Mouse (Mus musculus): Measurements from ENCODE around the gene Foxo6.

The Foxo6 gene

DNA sequence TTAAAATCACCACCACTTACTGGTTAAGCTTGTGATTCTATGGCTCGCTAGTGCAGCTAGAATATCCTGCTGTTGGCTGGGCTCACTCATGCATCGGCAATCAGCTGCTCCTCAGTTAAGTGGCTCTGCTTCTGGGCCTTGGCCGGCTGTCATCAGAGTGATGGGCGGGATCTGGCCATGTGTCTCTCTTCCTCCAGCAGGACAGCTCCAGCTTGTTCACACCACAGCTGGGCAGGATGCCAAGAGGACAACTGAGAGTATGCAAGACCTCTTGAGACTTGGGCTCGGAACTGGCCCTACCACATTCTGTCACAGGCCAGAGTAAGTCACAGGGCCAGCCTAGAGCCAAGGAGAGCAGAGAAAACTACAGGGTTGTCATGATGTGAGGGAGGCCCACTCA is 39.7 kb downstream of the Foxo6 start:
- no peak for DNase-seq (ENCODE audit: low read depth, low spot score)

DNA sequence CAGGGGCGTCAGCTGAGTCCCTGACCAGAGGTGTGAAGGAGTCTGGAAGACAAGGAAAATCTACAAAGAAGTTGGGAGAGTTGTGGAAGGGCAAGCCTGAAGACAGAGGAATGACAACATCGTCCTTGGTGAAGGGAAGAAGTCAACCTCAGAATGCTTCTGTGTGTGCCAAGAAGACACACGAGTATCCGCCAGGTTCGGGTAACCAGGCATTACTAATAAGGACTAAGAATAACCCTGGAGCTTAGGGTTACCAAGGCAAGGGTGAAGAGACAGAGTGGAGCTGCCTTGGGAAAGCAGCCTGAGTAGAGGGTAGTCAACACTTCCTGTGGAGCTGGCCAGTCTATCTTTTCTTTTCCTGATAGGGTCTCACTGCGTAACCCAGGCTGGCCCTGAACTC is 41.1 kb downstream of the Foxo6 start:
- no peak for DNase-seq (ENCODE audit: low read depth, low spot score)

DNA sequence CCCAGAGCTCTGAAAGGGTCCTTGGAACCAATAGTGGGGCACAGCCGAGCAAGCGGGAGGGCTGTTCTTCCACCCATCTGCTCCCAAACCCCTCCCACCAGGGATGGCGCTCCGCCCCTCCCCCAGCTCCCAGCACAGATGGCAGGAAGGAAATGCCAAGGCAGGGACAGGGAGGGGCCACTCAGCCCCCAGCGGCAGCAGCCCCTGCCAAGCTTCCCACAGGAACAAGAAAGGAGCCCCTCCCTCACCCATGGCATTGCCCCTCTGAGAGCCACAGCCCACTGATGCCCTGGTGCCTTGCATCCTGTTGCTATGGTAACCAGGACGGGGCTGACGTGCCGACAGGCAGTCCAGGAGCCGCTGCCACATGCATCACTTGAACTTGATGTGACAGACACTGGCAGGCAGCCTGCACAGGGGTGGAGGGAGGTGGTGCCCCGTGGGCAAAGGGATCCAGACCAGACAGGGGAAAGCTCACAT is 44.3 kb downstream of the Foxo6 start:
- DNase-seq (ENCODE audit: low read depth, low spot score) = peak; percentile 48

DNA sequence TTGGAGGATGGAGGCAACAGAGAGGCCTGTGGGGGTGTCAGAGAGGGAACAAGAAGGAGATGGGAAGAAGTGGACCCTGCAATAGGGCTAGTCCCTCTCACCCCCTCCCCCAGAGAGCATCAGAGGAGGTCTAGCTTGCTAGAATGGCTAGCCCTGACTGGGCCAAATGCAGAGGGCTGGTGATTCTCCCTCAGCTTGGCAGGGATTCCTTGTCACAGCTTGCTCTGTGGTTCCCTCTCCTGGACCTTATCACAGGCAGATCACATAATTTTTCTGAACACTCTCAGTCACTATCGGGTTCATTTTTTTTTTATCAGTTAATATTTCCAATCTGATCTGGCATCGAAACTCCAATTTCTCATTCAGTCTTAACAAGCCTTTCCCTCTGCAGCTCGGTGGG is 46.0 kb downstream of the Foxo6 start:
- DNase-seq (ENCODE audit: low read depth, low spot score) = no peak

DNA sequence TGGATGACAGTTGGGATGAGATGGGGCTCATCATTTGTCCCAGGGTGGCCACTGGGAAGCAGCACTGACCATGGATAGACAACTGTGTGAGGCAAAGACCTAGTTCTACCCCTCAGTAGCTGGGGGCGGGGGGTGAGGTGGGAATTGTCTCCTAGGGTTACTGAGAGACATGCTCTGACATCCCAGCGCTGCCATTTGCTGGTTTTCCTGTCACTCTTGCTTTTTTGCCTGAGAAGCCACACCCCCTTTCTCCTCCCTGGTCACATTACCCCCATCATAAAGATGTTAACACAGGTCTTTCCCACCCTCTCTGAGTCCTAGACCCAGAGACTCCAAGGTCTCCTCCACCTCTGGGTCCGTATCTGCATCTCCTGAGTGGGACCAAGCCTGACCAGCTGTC is 47.7 kb downstream of the Foxo6 start:
- peak; percentile 44 for DNase-seq (ENCODE audit: low read depth, low spot score)

DNA sequence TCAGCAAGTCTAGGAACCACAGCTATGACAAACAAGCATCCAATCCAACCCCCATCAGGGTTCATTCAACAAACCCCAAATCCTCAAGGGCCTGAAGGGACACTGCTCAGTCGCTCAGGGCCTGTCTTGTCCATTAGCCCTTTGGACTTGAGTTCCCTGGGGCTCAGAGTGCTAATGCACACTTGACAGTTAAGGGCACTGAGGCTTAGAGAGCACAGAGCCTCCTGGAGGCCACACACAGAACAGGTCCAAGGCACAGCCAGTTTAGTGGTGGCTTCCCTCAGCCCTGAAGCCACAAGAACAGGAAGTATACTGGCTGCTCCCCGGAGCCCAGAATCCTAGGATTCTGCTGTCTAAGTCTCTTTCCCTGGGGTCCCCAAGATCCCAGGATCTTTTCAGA is 53.9 kb downstream of the Foxo6 start:
- no peak for DNase-seq (ENCODE audit: low read depth, low spot score)

DNA sequence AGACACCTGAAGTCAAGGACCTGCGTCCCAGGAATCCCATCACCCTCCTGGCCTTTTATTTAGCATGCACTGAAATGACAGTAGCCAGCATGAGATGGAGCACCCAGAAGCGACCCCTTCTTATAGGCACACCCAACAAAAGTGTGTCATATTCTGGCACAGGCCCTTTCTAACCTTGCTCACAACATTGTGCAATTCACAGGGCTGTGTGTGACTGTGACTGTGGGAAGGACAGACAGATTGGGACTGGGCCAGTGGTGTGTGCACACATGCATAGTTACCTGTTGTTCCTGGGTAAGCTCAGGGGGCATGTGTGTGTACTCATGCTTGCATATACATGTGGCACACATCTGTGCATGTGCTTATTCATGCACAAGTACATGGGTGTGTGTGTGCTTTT is 54.6 kb downstream of the Foxo6 start:
- no peak for DNase-seq (ENCODE audit: low read depth, low spot score)

DNA sequence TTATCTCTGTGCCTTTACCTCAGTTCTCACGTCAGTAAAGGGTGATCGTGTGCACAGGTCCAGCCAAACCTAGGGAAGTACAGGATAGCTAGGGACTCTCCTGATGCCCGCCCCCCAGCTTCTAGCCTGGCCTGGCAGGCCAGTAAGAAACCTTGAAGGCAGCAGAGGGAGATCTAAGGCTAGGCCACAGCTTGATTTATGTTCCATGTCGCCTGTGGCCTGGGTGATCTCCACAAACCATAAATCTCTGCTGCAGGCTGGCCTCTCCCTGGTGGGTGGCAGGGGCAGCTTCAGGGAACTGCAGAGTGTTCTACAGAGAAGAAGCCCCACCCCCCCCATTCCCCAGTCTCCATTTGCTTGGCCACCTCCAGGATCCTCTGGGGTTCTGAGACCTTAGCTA is 55.2 kb downstream of the Foxo6 start:
- DNase-seq (ENCODE audit: low read depth, low spot score) = no peak

DNA sequence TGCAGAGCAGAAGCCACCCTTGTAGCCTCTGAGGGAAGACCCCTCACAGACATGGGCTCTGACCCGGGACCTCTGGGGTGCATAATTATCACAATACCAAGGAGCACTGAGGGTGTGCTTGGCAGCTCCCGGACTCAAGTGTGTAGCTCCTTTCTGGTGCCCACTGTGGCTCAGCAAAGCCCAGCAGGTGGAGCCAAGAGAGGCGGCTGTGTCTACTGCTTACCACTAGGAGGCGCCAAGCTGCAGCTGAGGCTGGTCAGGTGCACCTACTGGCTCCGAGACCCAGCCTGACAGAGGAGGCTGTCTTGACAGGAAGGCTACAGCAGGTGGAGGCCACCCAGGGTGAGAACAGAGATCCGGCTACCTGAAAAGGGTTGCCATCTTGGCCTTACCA is 56.9 kb downstream of the Foxo6 start:
- peak; percentile 82 for DNase-seq (ENCODE audit: low read depth, low spot score)

DNA sequence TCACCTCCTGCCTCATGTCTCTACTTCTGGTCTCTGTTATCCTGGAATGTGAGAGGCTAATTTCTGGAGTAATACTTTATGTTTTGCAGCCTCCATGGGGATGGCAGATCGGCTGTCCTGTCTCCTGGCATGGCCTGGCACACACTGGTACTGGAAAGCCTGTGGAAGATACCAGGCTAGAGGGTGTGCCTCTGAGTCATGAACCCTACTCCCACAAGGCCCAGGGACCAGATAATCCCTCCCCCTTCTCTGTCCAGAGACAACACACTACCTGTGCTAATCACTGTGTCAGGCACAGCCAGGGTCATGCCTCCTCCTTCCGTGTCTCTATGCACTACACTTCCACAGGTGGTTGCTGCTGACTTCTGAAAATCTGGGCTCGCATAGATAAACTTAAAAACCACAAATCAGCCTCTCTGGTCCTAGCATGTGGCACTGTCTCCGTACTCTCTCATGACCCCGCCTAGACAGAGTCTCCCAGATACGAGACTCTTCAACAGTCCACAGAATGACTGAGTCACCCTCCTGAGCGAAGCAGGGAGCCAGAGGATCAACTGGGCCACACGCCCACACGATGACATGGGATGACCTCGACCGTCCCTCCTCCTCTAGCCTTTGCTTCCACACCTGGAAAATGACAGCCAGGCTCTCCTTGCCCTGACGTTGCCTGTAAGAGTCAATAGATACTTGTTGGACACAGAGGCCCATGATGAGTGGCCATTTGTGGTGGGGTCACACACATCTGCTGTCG is 57.5 kb downstream of the Foxo6 start:
- DNase-seq (ENCODE audit: low read depth, low spot score) = no peak

DNA sequence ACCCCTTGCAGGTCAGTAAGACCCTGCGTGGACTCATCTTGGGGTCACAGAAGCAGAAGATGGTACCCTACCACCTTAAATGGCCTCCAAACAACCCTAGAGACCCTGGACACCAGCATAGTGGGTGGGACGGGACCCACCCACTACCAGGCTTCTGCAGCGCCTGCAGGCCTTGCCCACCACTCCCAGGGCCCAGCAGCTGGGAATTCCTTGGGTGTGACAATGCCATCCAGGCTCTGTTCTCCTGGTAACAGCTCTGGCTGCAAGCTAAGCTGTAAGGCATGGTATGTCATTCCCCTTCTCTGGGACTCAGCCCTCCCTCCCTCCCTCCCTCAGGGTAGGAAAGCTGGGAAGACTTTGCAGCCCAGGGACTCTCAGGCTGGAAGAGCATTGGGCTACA is 58.5 kb downstream of the Foxo6 start:
- no peak for DNase-seq (ENCODE audit: low read depth, low spot score)

DNA sequence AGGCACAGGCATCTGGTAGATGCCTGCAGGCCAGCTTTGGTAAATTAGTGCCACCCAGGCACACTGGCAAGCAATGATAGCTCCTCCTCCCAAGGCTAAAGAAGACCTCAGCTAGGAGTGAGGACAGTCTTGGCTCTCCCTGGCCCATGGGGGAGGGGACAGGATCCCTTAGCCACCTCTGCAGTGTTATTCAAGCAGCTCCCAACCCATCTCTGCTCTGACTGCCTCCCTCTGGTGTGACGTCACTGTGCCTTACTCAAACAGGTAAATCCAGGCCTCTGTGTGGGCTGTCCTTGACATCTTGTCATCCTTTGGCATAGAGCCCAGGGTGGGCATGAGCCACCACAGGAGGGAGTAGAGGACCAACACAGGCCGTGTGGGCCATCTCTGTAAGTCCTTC is 59.9 kb downstream of the Foxo6 start:
- no peak for DNase-seq (ENCODE audit: low read depth, low spot score)

DNA sequence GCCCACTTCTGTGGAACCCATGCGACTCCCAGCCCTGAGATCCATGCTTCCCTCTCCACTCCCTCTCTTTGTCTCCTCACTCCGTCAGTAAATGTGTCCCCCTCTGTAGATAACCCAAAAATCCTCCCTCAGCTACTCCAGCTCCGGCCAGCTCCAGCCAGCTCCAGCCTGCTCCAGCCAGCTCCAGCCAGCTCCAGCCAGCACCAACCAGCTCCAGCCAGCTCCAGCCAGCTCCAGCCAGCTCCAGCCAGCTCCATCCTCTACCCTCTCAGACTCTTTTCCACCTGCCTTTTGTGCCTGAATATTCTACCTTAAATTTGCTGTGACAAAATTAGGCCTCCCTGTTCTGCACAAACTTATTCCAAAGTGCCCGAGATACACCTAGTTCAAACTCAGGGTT is 60.5 kb downstream of the Foxo6 start:
- no peak for DNase-seq (ENCODE audit: low read depth, low spot score)

DNA sequence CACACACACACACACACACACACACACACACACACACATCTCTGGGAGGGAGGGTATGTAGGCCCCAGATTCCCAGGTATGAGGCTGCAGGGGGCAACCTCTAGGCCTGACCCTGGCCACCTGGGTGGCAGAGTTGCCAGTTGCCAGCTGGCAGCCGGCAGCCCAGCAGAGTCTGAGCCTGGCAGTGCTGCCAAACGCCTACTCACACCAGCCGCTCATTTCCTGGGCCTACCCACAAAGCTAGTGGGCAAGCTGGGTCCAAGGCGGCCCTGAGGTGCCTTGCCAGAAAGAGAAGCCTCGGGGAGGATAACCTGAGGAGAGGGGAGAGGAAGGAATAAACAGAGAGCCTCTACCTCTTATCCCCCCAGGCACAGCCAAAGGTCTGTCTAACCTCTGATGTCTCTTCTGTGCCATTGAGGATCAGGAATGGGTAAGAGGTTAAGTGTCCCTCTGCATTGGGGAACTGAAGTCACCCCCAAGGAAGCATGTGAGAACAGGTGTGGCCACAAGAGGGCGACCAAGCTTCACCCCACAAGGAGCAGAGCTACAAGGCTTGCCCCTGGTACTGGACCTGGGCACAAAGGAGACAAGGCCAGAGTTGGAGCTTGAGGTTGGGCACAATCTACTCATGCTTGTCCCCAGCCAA is 61.9 kb downstream of the Foxo6 start:
- DNase-seq (ENCODE audit: low read depth, low spot score) = peak; percentile 66

DNA sequence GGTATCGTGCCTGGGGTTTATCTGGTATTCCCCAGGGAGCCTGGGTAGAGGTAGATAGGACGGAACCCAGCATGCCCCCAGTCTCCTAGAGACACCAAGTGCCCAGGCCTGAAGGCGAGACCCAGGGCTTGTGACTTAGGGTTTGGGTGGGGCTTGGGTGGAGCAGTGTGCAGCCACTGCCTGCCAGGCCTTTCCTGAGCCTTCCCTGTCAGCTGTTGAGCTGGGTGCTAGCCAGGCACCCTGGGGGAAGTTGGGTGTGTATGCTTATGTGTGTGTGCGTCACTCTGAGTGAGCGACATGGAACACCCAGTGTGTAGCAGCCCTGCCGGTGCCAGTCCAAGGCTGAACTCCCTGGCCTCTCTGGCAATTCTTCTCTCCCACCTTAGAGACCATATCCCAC is 63.3 kb downstream of the Foxo6 start:
- no peak for DNase-seq (ENCODE audit: low read depth, low spot score)

DNA sequence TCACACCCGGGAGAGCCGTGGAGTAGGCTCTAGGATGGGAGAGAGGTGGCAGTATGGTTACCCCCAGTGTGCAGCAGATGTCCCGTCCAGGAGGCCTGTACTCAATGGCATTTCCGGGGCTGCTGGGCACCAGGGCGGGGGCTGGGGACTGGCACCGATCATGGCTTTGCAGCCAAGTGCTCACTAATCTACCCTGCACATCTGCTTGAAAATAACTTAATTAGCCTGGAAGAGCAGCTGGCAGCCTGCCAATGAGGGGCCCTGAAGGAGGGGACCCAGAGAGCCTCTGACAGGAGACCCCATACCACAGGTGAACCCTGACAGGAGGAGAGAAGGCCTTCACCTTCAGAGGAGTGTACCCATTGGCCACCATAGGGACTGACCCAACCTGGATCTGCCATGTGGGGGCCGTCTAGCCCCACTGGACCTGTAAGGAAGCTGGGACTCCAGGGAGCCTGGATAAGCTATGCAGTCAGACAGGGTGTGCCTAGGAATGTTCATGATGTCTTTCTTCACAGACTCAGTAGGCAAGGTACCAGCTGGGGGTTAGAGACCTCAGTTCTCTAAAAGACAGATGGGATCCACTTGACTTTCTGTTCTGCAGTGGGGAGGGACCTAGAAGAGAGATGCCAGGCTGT is 63.9 kb downstream of the Foxo6 start:
- peak; percentile 22 for DNase-seq (ENCODE audit: low read depth, low spot score)

DNA sequence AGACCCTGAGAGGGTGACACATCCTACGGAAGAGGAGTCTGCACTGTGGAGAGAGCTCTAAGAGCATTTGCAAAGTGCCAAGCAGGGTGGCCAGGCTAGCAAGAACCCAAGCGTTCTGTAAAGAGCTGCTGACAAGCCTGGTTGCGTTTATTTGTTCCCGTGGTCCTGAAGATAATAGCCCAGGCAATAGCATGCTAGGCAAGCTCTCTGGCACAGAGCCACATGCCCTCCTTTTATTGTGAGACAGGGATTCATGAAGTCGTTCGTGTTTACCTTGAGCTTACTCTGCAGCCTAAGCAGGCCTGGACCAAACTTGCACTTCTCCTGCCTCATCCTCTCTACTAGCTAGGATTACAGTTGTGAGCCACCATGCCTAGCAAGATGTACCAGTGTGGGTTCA is 65.4 kb downstream of the Foxo6 start:
- DNase-seq (ENCODE audit: low read depth, low spot score) = no peak

DNA sequence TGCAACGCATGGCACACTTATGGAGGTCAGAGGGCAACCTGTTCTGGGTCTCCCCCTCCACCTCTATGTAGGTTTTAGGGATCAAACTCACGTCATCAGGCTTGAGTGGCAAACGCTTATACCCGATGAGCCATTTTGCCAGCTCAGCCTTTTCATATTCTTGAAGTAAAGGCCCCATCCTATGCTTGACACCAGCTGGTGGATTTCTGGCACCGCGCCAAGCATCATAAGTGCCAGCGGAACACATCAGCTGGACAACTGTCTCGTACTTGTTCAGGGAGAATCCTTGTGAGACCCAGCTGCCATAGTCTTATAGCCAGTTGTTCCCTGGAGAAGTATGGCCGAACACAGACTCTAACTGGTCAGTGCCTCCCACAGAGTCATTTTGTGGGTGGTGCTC is 68.3 kb downstream of the Foxo6 start:
- DNase-seq (ENCODE audit: low read depth, low spot score) = no peak
